In the genomic region with DNA sequence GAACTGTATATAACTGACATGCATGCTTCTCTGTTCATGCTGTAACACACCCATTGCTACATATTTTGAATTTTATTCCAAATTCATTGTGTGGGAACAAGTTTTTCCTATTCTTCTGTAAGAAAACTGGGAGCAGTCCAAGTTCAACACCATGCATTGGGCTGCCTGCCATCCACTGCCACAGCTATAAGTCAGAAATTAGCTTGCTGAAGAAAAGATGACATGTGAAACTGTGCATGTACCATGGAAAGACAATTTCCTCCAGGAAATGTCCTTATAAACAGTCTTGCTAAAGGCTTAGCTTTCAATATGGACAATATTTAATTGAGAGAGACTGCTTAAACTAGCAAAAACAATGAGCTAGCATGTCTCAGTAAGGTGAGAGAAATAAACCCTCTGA, we compare ENCODE assay signal across 29 mouse cellular contexts. TPM values are rescaled to one million over a fixed set of nuclear protein-coding genes. Genes with fewer than 3 reads are reported as not detected.
DNase-seq lines count a peak whose midpoint lies in the region; ATAC-seq lines count a peak whose summit lies in the region.
"Had no signal": no experiment of that assay in that cellular context is flagged by ENCODE, and none has a peak within 500 bp of the region (broad histone marks: within the 10 kb centered on the region; RNA-seq: fewer than 3 reads in every experiment).

No protein-coding gene starts in this region.

- no peak overlapping the region for H3K9ac ChIP-seq in embryonic facial prominence, embryonic 14.5 days (ENCODE audit: low read depth, low read length)
- H3K9ac ChIP-seq in lung, embryonic 16.5 days (ENCODE audit: low read length), result no peak overlapping the region
- H3K9ac ChIP-seq: embryonic facial prominence, embryonic 13.5 days; forebrain, embryonic 13.5 days; heart, embryonic 12.5 days; heart, embryonic 15.5 days; hindbrain, embryonic 13.5 days had no signal

- H3K27me3 ChIP-seq in embryonic facial prominence, embryonic 14.5 days (replicated peaks; ENCODE audit: control insufficient read depth, insufficient read depth, low read length), result no peaks in the 10 kb centered on the region
- H3K27me3 ChIP-seq in embryonic facial prominence, embryonic 10.5 days (replicated peaks; ENCODE audit: low read depth, poor library complexity, severe bottlenecking), result no peaks in the 10 kb centered on the region
- no peaks in the 10 kb centered on the region for H3K27me3 ChIP-seq in lung, embryonic 16.5 days (ENCODE audit: control insufficient read depth, insufficient read depth, low read depth, low read length)
- H3K27me3 ChIP-seq: CH12.LX; embryonic facial prominence, embryonic 13.5 days; forebrain, embryonic 13.5 days; heart, embryonic 12.5 days; heart, embryonic 15.5 days; hindbrain, embryonic 13.5 days; Patski had no signal

- peak; percentile 58 for DNase-seq in embryonic facial prominence, embryonic 14.5 days (ENCODE audit: low spot score)
- DNase-seq in embryonic facial prominence, embryonic 10.5 days (ENCODE audit: low spot score), result no peak
- no peak for DNase-seq in lung, postnatal 25 days (ENCODE audit: low spot score)
- DNase-seq in lung, postnatal 10 days, result peak; percentile 51
- peak; percentile 61 to 74 for DNase-seq in lung, postnatal 4 days
- DNase-seq in heart, adult 9 months (ENCODE audit: low spot score in 2 of 2), result no peak
- no peak for DNase-seq in spleen, postnatal 36 days (ENCODE audit: low spot score in 2 of 2)
- DNase-seq: adrenal gland, adult 8-10 months; adrenal gland, postnatal 25 days; B cell, adult 2 months; cerebellum, adult 18-20 months; cerebellum, adult 9-10 months; gastrocnemius, postnatal 14 days; heart, adult 11 months; heart, postnatal 10 days; heart, postnatal 36 days had no signal

- no peak overlapping the region for H3K4me2 ChIP-seq in embryonic facial prominence, embryonic 14.5 days (ENCODE audit: low read depth, low read length)
- H3K4me2 ChIP-seq in lung, embryonic 16.5 days (ENCODE audit: low read depth, low read length), result no peak overlapping the region
- H3K4me2 ChIP-seq: embryonic facial prominence, embryonic 13.5 days; forebrain, embryonic 13.5 days; heart, embryonic 12.5 days; heart, embryonic 15.5 days; hindbrain, embryonic 13.5 days had no signal

- no peak overlapping the region for H3K27ac ChIP-seq in embryonic facial prominence, embryonic 14.5 days (replicated peaks; ENCODE audit: low read depth, low read length)
- no peak overlapping the region for H3K27ac ChIP-seq in embryonic facial prominence, embryonic 10.5 days (replicated peaks)
- H3K27ac ChIP-seq in lung, embryonic 16.5 days (ENCODE audit: low read length), result no peak overlapping the region
- H3K27ac ChIP-seq: embryonic facial prominence, embryonic 13.5 days; forebrain, embryonic 10.5 days; forebrain, embryonic 13.5 days; heart, embryonic 15.5 days; hindbrain, embryonic 10.5 days; hindbrain, embryonic 13.5 days had no signal

- H3K4me1 ChIP-seq in embryonic facial prominence, embryonic 14.5 days (ENCODE audit: control insufficient read depth, insufficient read depth, low read length), result peaks cover 7% of the 10 kb centered on the region; the same call in 1 of the 2 replicates
- no peaks in the 10 kb centered on the region for H3K4me1 ChIP-seq in embryonic facial prominence, embryonic 10.5 days
- peaks cover 10% of the 10 kb centered on the region for H3K4me1 ChIP-seq in lung, embryonic 16.5 days (replicated peaks; ENCODE audit: control insufficient read depth, insufficient read depth, low read length)
- H3K4me1 ChIP-seq: heart, embryonic 12.5 days; hindbrain, embryonic 10.5 days had no signal

- ATAC-seq in embryonic facial prominence, embryonic 14.5 days (ENCODE audit: low read depth), result no peak
- peak; percentile 70 for ATAC-seq in lung, embryonic 16.5 days (ENCODE audit: low read depth)
- ATAC-seq: forebrain, embryonic 13.5 days; forebrain, embryonic 16.5 days; hindbrain, embryonic 16.5 days; Patski had no signal

- H3K36me3 ChIP-seq in embryonic facial prominence, embryonic 14.5 days (ENCODE audit: control insufficient read depth, insufficient read depth, low read length), result no peaks in the 10 kb centered on the region
- H3K36me3 ChIP-seq in embryonic facial prominence, embryonic 10.5 days (replicated peaks), result no peaks in the 10 kb centered on the region
- H3K36me3 ChIP-seq in lung, embryonic 16.5 days (ENCODE audit: control insufficient read depth, insufficient read depth, low read length), result no peaks in the 10 kb centered on the region
- H3K36me3 ChIP-seq: embryonic facial prominence, embryonic 13.5 days; forebrain, embryonic 10.5 days; G1E; heart, embryonic 12.5 days; heart, embryonic 15.5 days; hindbrain, embryonic 10.5 days; hindbrain, embryonic 13.5 days had no signal

- no peak overlapping the region for H3K4me3 ChIP-seq in embryonic facial prominence, embryonic 14.5 days (ENCODE audit: low read depth, low read length)
- no peak overlapping the region for H3K4me3 ChIP-seq in embryonic facial prominence, embryonic 10.5 days
- no peak overlapping the region for H3K4me3 ChIP-seq in lung, embryonic 16.5 days (ENCODE audit: low read length)
- H3K4me3 ChIP-seq: embryonic facial prominence, embryonic 13.5 days; forebrain, embryonic 10.5 days; forebrain, embryonic 13.5 days; heart, embryonic 12.5 days; heart, embryonic 15.5 days; hindbrain, embryonic 10.5 days; hindbrain, embryonic 13.5 days had no signal

- H3K9me3 ChIP-seq in embryonic facial prominence, embryonic 14.5 days (ENCODE audit: control insufficient read depth, low read length), result no peaks in the 10 kb centered on the region
- H3K9me3 ChIP-seq in embryonic facial prominence, embryonic 10.5 days, result no peaks in the 10 kb centered on the region
- H3K9me3 ChIP-seq in lung, embryonic 16.5 days (ENCODE audit: control insufficient read depth, low read length), result no peaks in the 10 kb centered on the region
- H3K9me3 ChIP-seq: embryonic facial prominence, embryonic 13.5 days; forebrain, embryonic 10.5 days; forebrain, embryonic 13.5 days; heart, embryonic 15.5 days; hindbrain, embryonic 10.5 days; hindbrain, embryonic 13.5 days had no signal

RNA-seq across cellular contexts. Expression of a gene that starts 13.5 kb away (rescaled TPM):
- 14.6 and 16.2 TPM in 2 replicates for polyA plus RNA-seq in embryonic facial prominence, embryonic 14.5 days (2014; fragmentation: Nextera tagmentation; extraction: Ambion mirVana)
- polyA plus RNA-seq in embryonic facial prominence, embryonic 10.5 days (2016; fragmentation: Nextera tagmentation; extraction: Ambion mirVana), result 8.3 and 8.7 TPM in 2 replicates
- 18.1 and 19.0 TPM in 2 replicates for polyA plus RNA-seq in lung, embryonic 16.5 days (2015; fragmentation: Nextera tagmentation; extraction: Ambion mirVana)
- polyA plus RNA-seq: G1E had no signal

Comparison
In these comparisons a context has a peak if more than half of its experiments do, and no peak if none do; other contexts are left out.
1. DNase-seq: peak in embryonic facial prominence, embryonic 14.5 days (single experiment), lung, postnatal 10 days (single experiment) and lung, postnatal 4 days (2 of 2); none in embryonic facial prominence, embryonic 10.5 days (single experiment), lung, postnatal 25 days (single experiment), heart, adult 9 months (0 of 2) and spleen, postnatal 36 days (0 of 2).